Mouse (Mus musculus): Measurements from ENCODE around the gene Gm7861.
"Not testable (repeated sequence)": the region's sequence is repeated elsewhere in the genome, so short reads cannot be mapped to it uniquely, and the experiment has no call there.

Gene Gm7861

DNA sequence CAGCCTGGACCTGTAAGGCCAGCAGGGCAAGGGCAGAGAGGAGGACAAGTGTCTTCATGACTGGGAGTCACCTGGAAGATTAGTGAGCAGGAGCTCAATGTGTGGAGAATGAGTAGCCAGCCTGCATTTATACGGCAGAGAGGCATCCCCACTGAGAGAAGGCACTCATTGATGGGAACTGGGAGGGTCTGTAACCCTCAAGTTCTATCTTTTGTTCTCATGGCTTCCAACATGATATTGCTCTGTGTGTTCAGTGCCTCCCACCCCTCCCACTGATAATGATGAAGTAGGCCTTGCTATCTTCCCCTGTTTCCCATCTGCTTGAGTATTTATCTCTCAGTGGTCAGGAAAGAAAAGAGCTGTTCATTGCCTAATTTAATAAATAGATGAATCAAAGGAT, at the start of gene Gm7861:
Gm7861 (minus strand) TSS at position 101 of the 400 bp plus-strand sequence.
- DNase-seq (ENCODE audit: low read depth, low spot score): not testable (repeated sequence)

- DNase-seq (ENCODE audit: low read depth, low spot score): not testable (repeated sequence)
Observed at GRCm38 (mm10) chr8:21617883-21618282, 23.6 kb upstream of the Gm7861 start, which contains the start of gene Defa26. Gene Defa26, plus strand, starts transcription at chr8:21618183.

GRCm38 (mm10) chr8:21582706-21583105, 11.6 kb downstream of the Gm7861 start, which contains the start of gene Defa28:
Gene Defa28, plus strand, starts transcription at chr8:21583006.
- DNase-seq (ENCODE audit: low read depth, low spot score): not testable (repeated sequence)

DNA sequence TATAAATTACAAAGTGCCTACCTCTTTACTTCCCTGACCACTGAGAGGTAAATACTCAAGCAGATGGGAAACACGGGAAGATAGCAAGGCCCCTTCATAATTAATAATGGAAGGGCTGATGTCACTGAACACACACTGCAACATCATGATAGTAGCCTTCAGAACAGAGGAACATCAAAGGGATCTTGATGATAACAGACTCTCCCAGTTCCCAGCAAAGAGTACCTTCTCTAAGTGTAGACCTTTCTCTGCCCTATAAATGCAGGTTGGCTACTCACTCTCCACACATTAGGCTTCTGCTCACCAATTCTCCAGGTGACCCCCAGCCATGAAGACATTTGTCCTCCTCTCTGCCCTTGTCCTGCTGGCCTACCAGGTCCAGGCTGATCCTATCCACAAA, 29.2 kb downstream of the Gm7861 start, which contains the start of gene Defa37:
Defa37 (plus strand) TSS at position 301 of the 400 bp plus-strand sequence.
- DNase-seq (ENCODE audit: low read depth, low spot score): not testable (repeated sequence)

Measured in retina, adult 2 months (tissue).